Comparison of ENCODE assay signal across 14 mouse cellular contexts in the genomic region with DNA sequence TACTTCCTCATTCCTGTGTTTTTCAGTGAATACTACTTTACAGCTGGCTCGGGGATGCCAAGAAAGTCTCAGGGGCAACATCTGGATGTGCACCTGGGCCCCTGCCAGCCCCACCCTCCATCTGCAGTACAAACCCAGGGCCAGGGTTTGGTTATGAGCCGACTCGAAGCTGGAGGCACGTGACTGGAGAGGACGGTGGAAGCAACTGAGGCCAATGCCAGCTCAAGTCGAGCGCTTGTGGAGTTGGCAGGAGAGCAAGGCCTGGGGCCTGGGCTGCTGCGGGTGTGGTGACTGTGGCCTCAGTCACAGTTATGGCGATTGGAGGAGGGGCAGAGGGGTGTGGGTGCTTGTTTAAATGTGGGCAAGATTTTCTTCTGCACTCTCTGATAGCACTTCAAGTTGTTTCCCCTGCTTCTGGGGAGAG. TPM values are rescaled to one million over a fixed set of nuclear protein-coding genes. Genes with fewer than 3 reads are reported as not detected.
DNase-seq lines count a peak whose midpoint lies in the region; ATAC-seq and TF ChIP-seq lines count a peak whose summit lies in the region.
"Had no signal": no experiment of that assay in that cellular context is flagged by ENCODE, and none has a peak within 500 bp of the region (broad histone marks: within the 10 kb centered on the region; RNA-seq: fewer than 3 reads in every experiment).

No protein-coding gene starts in this region.

- no peak overlapping the region for H3K27ac ChIP-seq in embryonic facial prominence, embryonic 14.5 days (replicated peaks; ENCODE audit: low read depth, low read length)
- no peak overlapping the region for H3K27ac ChIP-seq in embryonic facial prominence, embryonic 10.5 days (replicated peaks)
- no peak overlapping the region for H3K27ac ChIP-seq in liver, embryonic 11.5 days (ENCODE audit: low read depth, low read length)
- peak overlapping the region; percentile 89 for H3K27ac ChIP-seq in thymus, adult 2 months (ENCODE audit: control insufficient read depth, insufficient read depth, low read length)
- H3K27ac ChIP-seq: kidney, embryonic 15.5 days; left cerebral cortex, adult 2 months; neural tube, embryonic 12.5 days had no signal

- H3K36me3 ChIP-seq in embryonic facial prominence, embryonic 14.5 days (ENCODE audit: control insufficient read depth, insufficient read depth, low read length): no peaks in the 10 kb centered on the region
- H3K36me3 ChIP-seq in embryonic facial prominence, embryonic 10.5 days (replicated peaks): no peaks in the 10 kb centered on the region
- H3K36me3 ChIP-seq in liver, embryonic 11.5 days (ENCODE audit: control insufficient read depth, insufficient read depth, low read length): no peaks in the 10 kb centered on the region
- no peaks in the 10 kb centered on the region for H3K36me3 ChIP-seq in thymus, adult 2 months (ENCODE audit: control insufficient read depth, insufficient read depth, low read length)
- H3K36me3 ChIP-seq: heart, embryonic 12.5 days; kidney, embryonic 15.5 days; neural tube, embryonic 12.5 days had no signal

- H3K27me3 ChIP-seq in embryonic facial prominence, embryonic 14.5 days (replicated peaks; ENCODE audit: control insufficient read depth, insufficient read depth, low read length): no peaks in the 10 kb centered on the region
- H3K27me3 ChIP-seq in embryonic facial prominence, embryonic 10.5 days (replicated peaks; ENCODE audit: low read depth, poor library complexity, severe bottlenecking): peaks cover 6% of the 10 kb centered on the region
- H3K27me3 ChIP-seq in liver, embryonic 11.5 days (replicated peaks; ENCODE audit: control insufficient read depth, insufficient read depth, low read length): no peaks in the 10 kb centered on the region; the same call in 1 of the 2 replicates
- no peaks in the 10 kb centered on the region for H3K27me3 ChIP-seq in thymus, adult 2 months (ENCODE audit: control insufficient read depth, insufficient read depth, low read length)
- H3K27me3 ChIP-seq: heart, embryonic 12.5 days; kidney, embryonic 15.5 days; neural tube, embryonic 12.5 days had no signal

- no peak for TF ChIP-seq POLR2A in thymus, adult 2 months (IDR thresholded peaks at IDR 0.05; ENCODE audit: control insufficient read depth, extremely low read depth, insufficient read depth, low read length, poor library complexity)

- no peak overlapping the region for H3K9ac ChIP-seq in embryonic facial prominence, embryonic 14.5 days (ENCODE audit: low read depth, low read length)
- H3K9ac ChIP-seq in liver, embryonic 11.5 days (ENCODE audit: low read depth, low read length): no peak overlapping the region
- H3K9ac ChIP-seq: heart, embryonic 12.5 days; kidney, embryonic 15.5 days; neural tube, embryonic 12.5 days had no signal

- no peak overlapping the region for H3K4me3 ChIP-seq in embryonic facial prominence, embryonic 14.5 days (ENCODE audit: low read depth, low read length)
- no peak overlapping the region for H3K4me3 ChIP-seq in embryonic facial prominence, embryonic 10.5 days
- H3K4me3 ChIP-seq in liver, embryonic 11.5 days (ENCODE audit: low read depth, low read length): no peak overlapping the region
- no peak overlapping the region for H3K4me3 ChIP-seq in thymus, adult 2 months (ENCODE audit: control insufficient read depth, insufficient read depth, low read length)
- H3K4me3 ChIP-seq: heart, embryonic 12.5 days; kidney, embryonic 15.5 days; left cerebral cortex, adult 2 months; neural tube, embryonic 12.5 days had no signal

- intact Hi-C loops in left cerebral cortex, postnatal 14 days (cut with DNase I): no loop called here
- intact Hi-C loops in left cerebral cortex, postnatal 10 days (cut with DNase I): no loop called here

- no peak for TF ChIP-seq CTCF in thymus, adult 2 months (IDR thresholded peaks at IDR 0.05; ENCODE audit: borderline replicate concordance, control insufficient read depth, extremely low read depth, insufficient read depth, low read length, poor library complexity)

- WGBS in embryonic facial prominence, embryonic 14.5 days: 52% methylated on average over 8 of the region's 9 CpGs
- WGBS in embryonic facial prominence, embryonic 10.5 days: 75% methylated on average over 9 of the region's 9 CpGs
- WGBS in liver, embryonic 11.5 days: 50% methylated on average over 9 of the region's 9 CpGs
- 3% methylated on average over 9 of the region's 9 CpGs for WGBS in thymus, adult 2 months

- no peak for DNase-seq in embryonic facial prominence, embryonic 14.5 days (ENCODE audit: low spot score)
- no peak for DNase-seq in embryonic facial prominence, embryonic 10.5 days (ENCODE audit: low spot score)
- peak; percentile 28 for DNase-seq in adrenal gland, postnatal 25 days
- no peak for DNase-seq in liver, embryonic 11.5 days (ENCODE audit: low spot score)
- DNase-seq in thymus, adult 2 months: peak; percentile 57
- no peak for DNase-seq in left cerebral cortex, postnatal 14 days (ENCODE audit: low spot score in 2 of 2)
- DNase-seq in right cerebral cortex, adult 18-20 months: no peak
- no peak for DNase-seq in left cerebral cortex, postnatal 10 days (ENCODE audit: extremely low spot score in 1 of 2, low spot score in 2 of 2)

- H3K4me1 ChIP-seq in embryonic facial prominence, embryonic 14.5 days (ENCODE audit: control insufficient read depth, insufficient read depth, low read length): 0 out of 2 replicates have a peak, but pooled peaks cover 3% of the 10 kb centered on the region
- H3K4me1 ChIP-seq in embryonic facial prominence, embryonic 10.5 days: peaks cover 14% of the 10 kb centered on the region
- peaks cover 25% of the 10 kb centered on the region for H3K4me1 ChIP-seq in liver, embryonic 11.5 days (replicated peaks; ENCODE audit: control insufficient read depth, insufficient read depth, low read length)
- peaks cover 63% of the 10 kb centered on the region for H3K4me1 ChIP-seq in thymus, adult 2 months (replicated peaks; ENCODE audit: control insufficient read depth, insufficient read depth, low read length)
- H3K4me1 ChIP-seq: neural tube, embryonic 12.5 days had no signal

- no peaks in the 10 kb centered on the region for H3K9me3 ChIP-seq in embryonic facial prominence, embryonic 14.5 days (ENCODE audit: control insufficient read depth, low read length)
- H3K9me3 ChIP-seq in embryonic facial prominence, embryonic 10.5 days: no peaks in the 10 kb centered on the region
- no peaks in the 10 kb centered on the region for H3K9me3 ChIP-seq in liver, embryonic 11.5 days (ENCODE audit: control insufficient read depth, low read length)
- H3K9me3 ChIP-seq: heart, embryonic 12.5 days; kidney, embryonic 15.5 days; neural tube, embryonic 12.5 days had no signal

- 0 out of 2 replicates have a peak, but pooled peaks have one; percentile 33 for ATAC-seq in embryonic facial prominence, embryonic 14.5 days (ENCODE audit: low read depth)
- peak; percentile 46 for ATAC-seq in liver, embryonic 11.5 days (replicated peaks; ENCODE audit: low FRiP score)
- ATAC-seq: activated CD4-positive, CD25-positive, alpha-beta regulatory T cell, adult 4 months; forebrain, embryonic 14.5 days had no signal

- no peak overlapping the region for H3K4me2 ChIP-seq in embryonic facial prominence, embryonic 14.5 days (ENCODE audit: low read depth, low read length)
- no peak overlapping the region for H3K4me2 ChIP-seq in liver, embryonic 11.5 days
- H3K4me2 ChIP-seq: heart, embryonic 12.5 days; kidney, embryonic 15.5 days; neural tube, embryonic 12.5 days had no signal

RNA-seq across cellular contexts. Expression of a gene that starts 27.4 kb away (rescaled TPM):
- 11.5 and 12.7 TPM in 2 replicates for polyA plus RNA-seq in embryonic facial prominence, embryonic 14.5 days (2014; fragmentation: Nextera tagmentation; extraction: Ambion mirVana)
- polyA plus RNA-seq in embryonic facial prominence, embryonic 10.5 days (2016; fragmentation: Nextera tagmentation; extraction: Ambion mirVana): 2.4 TPM in 2 replicates
- 25.6 and 27.2 TPM in 2 replicates for total RNA-seq in adrenal gland, postnatal 25 days (2021)
- polyA plus RNA-seq in liver, embryonic 11.5 days (2014; fragmentation: Nextera tagmentation; extraction: Ambion mirVana): 7.8 and 9.5 TPM in 2 replicates
- 90.5 and 92.3 TPM in 2 replicates for polyA plus RNA-seq in thymus, adult 2 months (2012; rRNA removed)
- 1 to 10 TPM in 1 of 2 experiments, under 1 TPM in 1; 0.87 to 1.2 TPM for total RNA-seq in left cerebral cortex, postnatal 14 days (2021)
- 1 to 10 TPM in 1 of 2 experiments, under 1 TPM in 1; 0.93 to 1.0 TPM for total RNA-seq in left cerebral cortex, postnatal 10 days (2021)

Comparison
In these comparisons a context has a peak if more than half of its experiments do, and no peak if none do; other contexts are left out.
1. DNase-seq: peak in adrenal gland, postnatal 25 days (single experiment) and thymus, adult 2 months (single experiment); none in embryonic facial prominence, embryonic 14.5 days (single experiment), embryonic facial prominence, embryonic 10.5 days (single experiment), liver, embryonic 11.5 days (single experiment), left cerebral cortex, postnatal 14 days (0 of 2), right cerebral cortex, adult 18-20 months (single experiment) and left cerebral cortex, postnatal 10 days (0 of 2).